Mouse (Mus musculus) intestine, embryonic 15.5 days (tissue): ENCODE measurements around the gene Elfn2. TPM values are rescaled to one million over a fixed set of nuclear protein-coding genes. Genes with fewer than 3 reads are reported as not detected.

Experiments used
- ATAC-seq: fragments of 200-750 bp; cut with Nextera tagmentation; 2 replicates; pipeline ENCODE4 v1.8.0; 2017; ENCODE audit warnings: moderate TSS enrichment, moderate library complexity
- H3K27ac ChIP-seq: fragments of 300-500 bp; sonication (generic); 2 replicates; pipeline ENCODE4 v1.5.1; 2015; ENCODE audit warnings: mild to moderate bottlenecking, inconsistent platforms
- H3K27me3 ChIP-seq: fragments of 300-500 bp; sonication (generic); replicated peaks from 2 replicates; pipeline ENCODE4 v1.6.1; 2015; ENCODE audit warnings: inconsistent platforms
- H3K36me3 ChIP-seq: fragments of 300-500 bp; sonication (generic); 2 replicates; pipeline ENCODE4 v1.6.1; 2015; ENCODE audit warnings: inconsistent platforms
- H3K4me1 ChIP-seq: fragments of 300-500 bp; sonication (generic); replicated peaks from 2 replicates; pipeline ENCODE4 v1.6.1; 2015; ENCODE audit warnings: inconsistent platforms
- H3K4me2 ChIP-seq: fragments of 300-500 bp; sonication (generic); replicated peaks from 2 replicates; pipeline ENCODE4 v1.6.1; 2015; ENCODE audit warnings: mild to moderate bottlenecking, inconsistent platforms
- H3K4me3 ChIP-seq: fragments of 300-500 bp; sonication (generic); replicated peaks from 2 replicates; pipeline ENCODE4 v1.5.1; 2015; ENCODE audit warnings: inconsistent platforms
- H3K9ac ChIP-seq: fragments of 300-500 bp; sonication (generic); 2 replicates; pipeline ENCODE4 v1.6.1; 2015; ENCODE audit warnings: inconsistent platforms
- H3K9me3 ChIP-seq: fragments of 300-500 bp; sonication (generic); 2 replicates; pipeline ENCODE4 v1.6.1; 2016; ENCODE audit warnings: inconsistent platforms
- WGBS: fragments of 180-500 bp; shearing (Covaris S2); methylation state at CpG from one replicate; pipeline ENCODE4 v1.1.7; 2015; 5-methylcytosine and 5-hydroxymethylcytosine counted together
- polyA plus RNA-seq: library from polyadenylated mRNA; unstranded; fragments of >200 nt; fragmentation: Nextera tagmentation; extraction: Ambion mirVana; gene quantifications from 2 replicates; pipeline ENCODE4 v1.2.1, GENCODE M21; 2015

The Elfn2 gene
- polyA plus RNA-seq, 1 experiment from 2014 or later, result 0.29 TPM

DNA sequence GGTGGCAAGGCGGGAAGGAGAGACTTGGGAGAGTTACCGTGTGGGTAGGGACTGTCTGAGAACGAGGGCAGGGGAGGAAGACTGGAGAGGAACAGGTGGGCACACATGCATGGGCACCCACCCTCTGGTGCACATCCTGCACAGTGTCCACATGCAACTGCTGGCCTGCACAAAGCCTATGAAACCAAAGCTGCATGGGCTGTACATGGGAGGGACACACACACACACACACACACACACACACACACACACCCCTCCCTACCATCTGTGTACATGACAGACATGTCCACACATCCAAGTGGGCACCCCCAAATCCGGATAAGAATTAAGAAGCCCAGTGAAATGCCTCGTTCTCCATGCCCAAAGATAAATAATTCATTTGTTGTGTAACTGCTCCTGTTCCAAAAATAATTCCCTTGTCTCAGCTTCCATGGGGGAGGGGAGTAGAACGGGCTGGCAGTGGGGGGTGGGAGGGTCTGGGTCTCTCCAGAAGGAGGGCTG is 43.6 kb downstream of the Elfn2 start:
- H3K4me2 ChIP-seq, result no peak overlapping the region
- no peak overlapping the region for H3K9ac ChIP-seq
- H3K27ac ChIP-seq, result no peak overlapping the region
- ATAC-seq, result no peak
- H3K36me3 ChIP-seq, result no peaks in the 10 kb centered on the region
- H3K9me3 ChIP-seq, result no peaks in the 10 kb centered on the region
- no peak overlapping the region for H3K4me3 ChIP-seq
- no peaks in the 10 kb centered on the region for H3K4me1 ChIP-seq
- peaks cover 57% of the 10 kb centered on the region for H3K27me3 ChIP-seq
- 58% methylated on average over 6 of the region's 6 CpGs for WGBS

DNA sequence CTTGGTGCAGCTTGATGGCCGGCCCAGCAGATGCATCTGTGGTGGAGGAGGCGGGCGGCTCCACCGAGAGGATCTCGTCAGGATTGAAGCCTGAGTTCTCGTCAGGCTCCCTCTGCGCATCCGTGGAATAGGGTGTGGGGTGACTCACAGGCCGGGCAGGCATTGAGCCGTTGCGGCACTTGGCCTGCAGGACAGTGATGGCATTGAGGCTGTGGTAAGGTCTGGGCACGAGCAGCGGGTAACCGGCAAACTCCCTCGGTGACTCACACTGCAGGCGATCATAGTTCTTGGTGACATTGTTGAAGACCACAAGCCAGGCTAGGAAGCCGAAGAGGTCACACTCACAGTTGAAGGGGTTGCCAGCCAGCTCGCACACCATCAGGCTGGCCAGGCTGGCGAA is 45.1 kb downstream of the Elfn2 start:
- H3K4me2 ChIP-seq, result no peak overlapping the region
- H3K9me3 ChIP-seq, result no peaks in the 10 kb centered on the region
- no peak overlapping the region for H3K27ac ChIP-seq
- no peaks in the 10 kb centered on the region for H3K36me3 ChIP-seq
- H3K4me1 ChIP-seq, result no peaks in the 10 kb centered on the region
- 77% methylated on average over 19 of the region's 19 CpGs for WGBS
- ATAC-seq, result no peak
- peaks cover 57% of the 10 kb centered on the region for H3K27me3 ChIP-seq
- H3K9ac ChIP-seq, result no peak overlapping the region
- no peak overlapping the region for H3K4me3 ChIP-seq

DNA sequence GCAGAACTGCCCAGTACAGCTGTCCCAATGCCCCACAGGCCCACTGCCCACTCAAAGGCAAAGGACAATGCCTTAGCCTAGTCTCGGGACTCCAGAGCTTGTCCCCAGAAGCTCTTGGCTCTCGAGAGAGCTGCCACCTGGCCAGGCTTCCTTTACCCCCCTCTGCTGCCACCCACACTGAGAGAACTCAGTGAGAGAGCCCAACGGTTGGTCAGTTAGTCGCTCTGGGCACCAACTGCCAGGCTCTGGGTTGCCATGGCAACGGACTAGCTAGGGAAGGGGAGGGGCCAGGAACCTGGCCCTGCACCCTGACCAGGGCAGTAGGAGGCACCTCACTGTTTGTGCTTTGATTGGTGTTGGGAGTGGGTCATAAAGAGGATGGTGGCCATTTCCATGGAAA is 48.2 kb downstream of the Elfn2 start:
- WGBS, result 31% methylated on average over 5 of the region's 5 CpGs
- H3K36me3 ChIP-seq, result no peaks in the 10 kb centered on the region
- H3K27ac ChIP-seq, result no peak overlapping the region
- H3K9ac ChIP-seq, result no peak overlapping the region
- 0 out of 2 replicates have a peak, but pooled peaks have one; percentile 19 for ATAC-seq
- no peaks in the 10 kb centered on the region for H3K9me3 ChIP-seq
- no peaks in the 10 kb centered on the region for H3K4me1 ChIP-seq
- peaks cover 49% of the 10 kb centered on the region for H3K27me3 ChIP-seq
- H3K4me3 ChIP-seq, result no peak overlapping the region
- no peak overlapping the region for H3K4me2 ChIP-seq

DNA sequence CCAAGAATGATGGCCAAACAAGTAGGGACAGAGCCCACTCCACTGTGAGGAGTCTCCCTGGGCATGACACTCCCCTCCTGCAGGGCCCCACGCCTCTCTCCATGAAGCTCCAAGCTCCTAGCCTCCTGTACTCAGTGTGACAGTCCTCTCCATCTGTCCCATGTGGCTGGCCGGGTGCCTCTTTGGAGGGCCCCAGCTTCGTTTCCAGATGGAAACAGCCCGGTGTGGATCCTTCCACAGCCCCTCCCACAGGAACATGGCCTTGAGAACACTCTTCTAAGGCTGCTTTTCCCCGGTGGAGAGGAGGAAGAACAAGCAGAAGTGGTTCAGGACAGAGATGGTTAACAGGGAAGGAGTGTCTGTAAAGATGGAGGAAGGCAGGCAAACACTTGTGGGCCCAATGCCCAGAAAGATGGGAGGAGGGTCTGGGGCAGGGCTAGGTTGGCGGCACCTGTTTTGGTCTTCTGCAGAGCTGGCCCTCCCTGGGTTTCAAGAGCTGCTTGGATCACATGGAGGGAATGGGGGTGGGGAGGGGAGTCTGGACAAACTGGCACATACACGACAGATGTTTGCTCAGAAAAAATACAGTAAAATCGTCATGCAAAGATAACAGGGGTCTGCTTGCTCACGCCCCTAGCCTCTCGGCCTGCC is 49.2 kb downstream of the Elfn2 start:
- Histone ChIP-seq H3K9me3 (no peaks in the 10 kb centered on the region), H3K36me3 (no peaks in the 10 kb centered on the region), H3K4me1 (no peaks in the 10 kb centered on the region), H3K4me3 (no peak overlapping the region), H3K4me2 (no peak overlapping the region), H3K9ac (no peak overlapping the region), H3K27ac (no peak overlapping the region), H3K27me3 (peaks cover 41% of the 10 kb centered on the region)
- 47% methylated on average over 10 of the region's 10 CpGs for WGBS
- no peak for ATAC-seq

DNA sequence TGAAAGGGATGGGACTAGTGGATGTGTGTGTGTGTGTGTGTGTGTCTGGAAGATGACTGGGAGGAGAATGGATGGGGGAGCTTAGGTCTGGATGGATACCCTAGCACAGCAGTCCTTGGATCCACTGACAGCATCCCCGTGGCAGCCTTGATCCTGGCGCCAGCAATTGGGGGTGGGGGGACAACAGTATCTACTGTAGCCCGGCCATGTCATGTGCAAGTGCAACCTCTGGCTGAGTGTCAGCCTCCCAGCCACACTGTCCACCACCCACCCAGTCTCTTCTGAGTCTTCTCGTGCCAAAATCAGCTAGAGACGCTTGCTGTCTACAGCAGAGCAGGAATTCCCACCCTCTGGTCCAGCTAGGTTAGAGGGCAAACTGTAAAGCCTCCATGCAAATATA is 54.3 kb downstream of the Elfn2 start:
- no peak for ATAC-seq
- no peak overlapping the region for H3K27ac ChIP-seq
- H3K27me3 ChIP-seq, result no peaks in the 10 kb centered on the region; the same call in 1 of the 2 replicates
- WGBS, result 70% methylated on average over 5 of the region's 5 CpGs
- H3K9me3 ChIP-seq, result no peaks in the 10 kb centered on the region
- H3K4me2 ChIP-seq, result no peak overlapping the region
- no peaks in the 10 kb centered on the region for H3K4me1 ChIP-seq
- H3K4me3 ChIP-seq, result no peak overlapping the region
- H3K9ac ChIP-seq, result no peak overlapping the region
- H3K36me3 ChIP-seq, result no peaks in the 10 kb centered on the region

DNA sequence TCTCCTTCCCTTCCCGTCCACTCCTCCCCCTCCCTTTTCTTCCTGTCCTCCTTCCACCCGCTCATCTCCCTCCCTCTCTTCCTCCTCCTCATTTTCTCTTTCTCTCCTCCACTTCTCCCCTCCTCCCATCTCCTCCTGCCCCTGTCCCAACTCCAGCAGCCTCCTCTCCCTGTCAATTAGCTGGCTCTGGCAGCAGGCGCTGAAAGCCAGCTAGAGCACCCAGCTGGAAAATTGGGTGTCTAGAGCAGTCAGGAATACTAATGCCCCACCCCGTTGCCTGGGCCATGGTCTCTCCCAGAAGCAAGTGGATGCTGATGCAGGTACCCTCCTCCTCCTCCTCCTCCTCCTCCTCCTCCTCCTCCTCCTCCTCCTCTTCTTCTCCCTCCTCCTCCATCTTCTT is 67.4 kb downstream of the Elfn2 start:
- WGBS, result 50% methylated on average over 4 of the region's 4 CpGs
- H3K4me3 ChIP-seq, result no peak overlapping the region
- no peak overlapping the region for H3K27ac ChIP-seq
- H3K9me3 ChIP-seq, result no peaks in the 10 kb centered on the region
- H3K4me1 ChIP-seq, result no peaks in the 10 kb centered on the region
- no peak overlapping the region for H3K4me2 ChIP-seq
- H3K36me3 ChIP-seq, result no peaks in the 10 kb centered on the region
- no peak for ATAC-seq
- no peaks in the 10 kb centered on the region; the same call in 1 of the 2 replicates for H3K27me3 ChIP-seq
- no peak overlapping the region for H3K9ac ChIP-seq

DNA sequence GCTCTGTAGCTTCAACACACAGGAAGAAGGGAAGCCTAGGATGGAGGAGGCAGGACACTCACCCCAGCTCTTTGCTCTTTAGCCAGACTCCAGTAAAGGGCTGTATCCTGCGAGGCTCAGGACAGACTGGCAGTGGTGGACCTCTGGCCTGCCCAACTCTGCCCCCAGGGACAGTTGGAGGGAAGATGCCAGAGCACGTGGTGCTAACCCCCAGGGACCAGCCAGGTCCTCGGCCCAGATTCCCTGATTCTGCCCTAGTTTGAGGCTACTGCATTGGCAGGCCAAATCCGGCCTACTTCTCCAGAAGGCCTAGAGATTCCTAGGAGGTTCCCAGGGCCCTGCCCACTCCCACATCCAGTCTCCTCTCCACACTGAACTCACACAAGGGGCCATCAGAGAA is 70.8 kb downstream of the Elfn2 start:
- H3K9me3 ChIP-seq, result no peaks in the 10 kb centered on the region
- ATAC-seq, result no peak
- WGBS, result 72% methylated on average over 4 of the region's 4 CpGs
- no peak overlapping the region for H3K27ac ChIP-seq
- H3K9ac ChIP-seq, result no peak overlapping the region
- H3K27me3 ChIP-seq, result no peaks in the 10 kb centered on the region; the same call in 1 of the 2 replicates
- H3K4me3 ChIP-seq, result no peak overlapping the region
- no peaks in the 10 kb centered on the region for H3K4me1 ChIP-seq
- H3K4me2 ChIP-seq, result no peak overlapping the region
- H3K36me3 ChIP-seq, result no peaks in the 10 kb centered on the region

DNA sequence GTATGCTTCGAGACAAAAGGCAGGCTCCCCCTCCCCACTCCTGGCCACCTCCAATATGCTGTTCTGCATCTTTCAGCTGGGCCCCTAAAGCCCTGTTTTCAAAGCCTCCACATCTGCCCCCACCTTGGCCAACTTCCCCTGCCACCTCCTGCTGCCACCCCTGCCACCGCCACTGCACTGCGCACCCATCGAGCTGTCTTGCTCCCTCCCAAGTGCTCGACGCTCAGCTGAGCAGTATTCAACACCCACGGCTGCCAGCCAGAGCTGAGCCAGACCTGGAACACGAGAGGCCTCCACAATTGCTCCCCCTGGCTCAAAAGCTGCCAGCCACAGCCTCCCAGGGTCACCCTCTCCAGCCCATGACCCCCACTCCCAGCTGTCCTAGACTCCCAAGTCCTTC is 74.0 kb downstream of the Elfn2 start:
- H3K36me3 ChIP-seq, result no peaks in the 10 kb centered on the region
- H3K27me3 ChIP-seq, result no peaks in the 10 kb centered on the region
- no peak overlapping the region for H3K4me3 ChIP-seq
- no peak overlapping the region for H3K4me2 ChIP-seq
- H3K4me1 ChIP-seq, result no peaks in the 10 kb centered on the region
- 45% methylated on average over 8 of the region's 8 CpGs for WGBS
- H3K27ac ChIP-seq, result no peak overlapping the region
- no peaks in the 10 kb centered on the region for H3K9me3 ChIP-seq
- H3K9ac ChIP-seq, result no peak overlapping the region
- no peak for ATAC-seq

DNA sequence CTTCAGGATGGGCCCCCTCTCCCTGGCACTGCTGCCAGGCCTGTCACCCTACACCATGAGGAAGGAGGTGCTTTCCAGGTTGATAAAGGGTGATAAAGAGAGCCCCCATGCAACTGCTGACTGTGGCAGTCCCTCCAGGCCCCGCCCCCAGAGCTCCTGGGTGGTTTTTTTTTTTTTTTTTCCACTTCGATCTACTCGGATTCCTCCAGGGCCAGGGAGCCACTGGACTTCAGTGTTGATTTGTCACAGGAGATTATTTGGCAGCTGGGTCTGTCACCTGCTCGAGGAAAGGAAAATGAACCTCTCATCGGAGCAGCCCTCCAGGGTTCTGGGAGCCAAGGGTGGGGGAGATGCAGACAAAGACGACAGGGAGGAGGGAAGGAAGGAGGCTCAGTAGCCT is 74.9 kb downstream of the Elfn2 start:
- Histone ChIP-seq H3K9ac (no peak overlapping the region), H3K36me3 (no peaks in the 10 kb centered on the region), H3K27me3 (no peaks in the 10 kb centered on the region), H3K4me3 (no peak overlapping the region), H3K9me3 (no peaks in the 10 kb centered on the region), H3K4me2 (no peak overlapping the region), H3K4me1 (no peaks in the 10 kb centered on the region), H3K27ac (no peak overlapping the region)
- 22% methylated on average over 6 of the region's 6 CpGs for WGBS
- ATAC-seq, result no peak

DNA sequence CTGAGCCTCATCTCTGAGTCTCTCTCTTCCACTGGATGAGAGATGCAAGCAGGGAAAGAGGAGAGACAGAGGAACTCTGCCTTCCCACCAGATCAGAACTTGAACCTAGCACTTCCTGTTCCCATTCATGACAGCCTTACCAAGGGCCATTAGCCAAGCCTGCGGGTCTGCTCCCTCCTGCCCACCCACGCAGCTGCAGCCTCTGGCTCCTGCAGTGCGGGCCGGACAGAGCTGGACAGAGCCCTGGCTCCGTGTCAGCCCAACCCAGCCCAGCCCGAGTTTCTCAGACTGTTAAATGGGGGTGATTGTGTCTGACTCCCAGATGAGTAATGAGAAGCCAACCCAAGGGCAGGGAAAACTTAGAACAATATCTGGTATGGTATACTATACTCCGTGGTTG is 83.3 kb downstream of the Elfn2 start:
- Histone ChIP-seq H3K4me1 (peaks cover 3% of the 10 kb centered on the region; the same call in 1 of the 2 replicates), H3K9ac (no peak overlapping the region), H3K36me3 (no peaks in the 10 kb centered on the region), H3K27me3 (no peaks in the 10 kb centered on the region; the same call in 1 of the 2 replicates), H3K27ac (no peak overlapping the region), H3K4me2 (no peak overlapping the region), H3K4me3 (no peak overlapping the region), H3K9me3 (no peaks in the 10 kb centered on the region)
- no peak for ATAC-seq
- 28% methylated on average over 7 of the region's 7 CpGs for WGBS

DNA sequence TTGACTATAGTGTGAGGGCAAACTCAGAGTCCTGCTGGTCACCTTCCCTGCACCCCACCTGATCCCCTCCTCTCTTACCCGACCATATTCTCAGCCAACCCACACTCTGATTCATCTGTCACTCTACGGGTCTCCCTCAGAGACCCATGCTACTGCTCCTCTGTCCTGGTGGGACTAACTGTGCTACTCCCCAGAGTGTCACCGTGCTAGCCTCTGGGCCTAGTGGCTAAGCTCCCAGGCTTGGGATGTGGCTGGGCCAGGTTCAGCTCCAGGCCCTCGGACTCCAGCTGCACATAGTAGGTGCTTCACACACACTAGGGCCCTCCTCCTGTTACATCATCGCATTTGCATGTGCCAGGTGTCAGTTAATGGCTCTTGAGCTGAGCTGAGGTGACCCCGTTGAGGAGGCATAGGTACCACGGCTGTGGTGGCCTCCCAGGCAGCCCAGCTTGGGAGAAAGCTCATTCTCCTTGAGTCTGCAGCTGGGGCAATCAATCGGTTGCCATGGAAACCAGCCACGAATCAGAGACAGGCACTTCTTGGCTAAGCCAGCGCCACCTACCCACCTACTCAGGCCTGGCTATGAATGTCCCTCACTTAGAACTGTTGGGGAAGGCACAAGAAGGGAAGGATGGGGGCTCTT is 84.4 kb downstream of the Elfn2 start:
- Histone ChIP-seq H3K4me3 (no peak overlapping the region), H3K4me1 (peaks cover 3% of the 10 kb centered on the region; the same call in 1 of the 2 replicates), H3K27ac (no peak overlapping the region), H3K9me3 (no peaks in the 10 kb centered on the region), H3K4me2 (no peak overlapping the region), H3K27me3 (no peaks in the 10 kb centered on the region; the same call in 1 of the 2 replicates), H3K9ac (no peak overlapping the region), H3K36me3 (no peaks in the 10 kb centered on the region)
- WGBS, result 32% methylated on average over 10 of the region's 10 CpGs
- ATAC-seq, result no peak

DNA sequence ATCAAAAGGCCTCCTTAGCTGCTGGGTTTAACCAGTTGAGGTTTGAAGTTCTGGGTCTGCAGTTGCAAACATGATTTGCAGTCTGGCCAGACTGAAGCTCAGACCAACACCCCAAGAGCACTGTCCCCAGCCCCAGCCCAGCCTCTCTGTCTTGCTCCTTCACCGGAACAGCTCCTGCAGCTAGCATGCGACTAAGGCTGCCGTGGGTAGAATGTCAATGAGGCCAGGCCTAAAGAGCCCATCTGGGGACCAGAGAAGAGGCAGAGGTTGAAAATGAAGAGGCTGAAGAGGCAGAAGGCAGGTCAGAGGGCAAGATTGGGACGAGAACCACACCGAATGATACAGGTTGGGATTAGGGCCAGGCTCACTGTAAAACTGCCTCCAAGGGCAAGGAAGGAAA is 85.2 kb downstream of the Elfn2 start:
- 65% methylated on average over 5 of the region's 5 CpGs for WGBS
- H3K27ac ChIP-seq, result no peak overlapping the region
- no peak overlapping the region for H3K4me3 ChIP-seq
- H3K9me3 ChIP-seq, result no peaks in the 10 kb centered on the region
- no peak overlapping the region for H3K4me2 ChIP-seq
- ATAC-seq, result no peak
- H3K27me3 ChIP-seq, result no peaks in the 10 kb centered on the region; the same call in 1 of the 2 replicates
- H3K36me3 ChIP-seq, result no peaks in the 10 kb centered on the region
- no peak overlapping the region for H3K9ac ChIP-seq
- peaks cover 3% of the 10 kb centered on the region; the same call in 1 of the 2 replicates for H3K4me1 ChIP-seq

DNA sequence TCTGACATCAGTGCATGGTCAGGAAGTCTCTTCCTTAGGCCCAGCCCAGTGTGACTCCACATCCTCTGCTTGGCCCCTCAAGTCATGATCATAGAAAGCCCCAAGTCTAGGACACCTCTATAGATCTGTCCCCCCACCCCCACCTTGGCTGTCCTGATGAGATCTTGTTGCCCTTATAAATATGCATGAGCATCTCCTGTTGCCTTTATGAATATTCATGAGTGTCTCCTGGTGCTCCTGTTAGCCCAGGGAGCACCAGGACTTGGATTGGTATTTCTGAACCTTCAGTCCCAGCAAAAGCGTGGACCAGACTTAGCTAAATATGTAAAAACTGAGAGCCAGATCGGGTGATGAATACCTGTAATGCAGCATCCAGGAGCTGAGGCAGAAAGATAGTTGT is 86.2 kb downstream of the Elfn2 start:
- Histone ChIP-seq H3K27me3 (no peaks in the 10 kb centered on the region), H3K27ac (no peak overlapping the region), H3K36me3 (no peaks in the 10 kb centered on the region), H3K4me1 (peaks cover 3% of the 10 kb centered on the region; the same call in 1 of the 2 replicates), H3K4me3 (no peak overlapping the region), H3K9me3 (no peaks in the 10 kb centered on the region), H3K4me2 (no peak overlapping the region), H3K9ac (no peak overlapping the region)
- no peak for ATAC-seq
- WGBS, result 58% methylated on average over 2 of the region's 2 CpGs
